ENCODE assay signal across 9 mouse cellular contexts in genomic region chr7:139944291-139945240, GRCm38 (mm10). TPM values are rescaled to one million over a fixed set of nuclear protein-coding genes. Genes with fewer than 3 reads are reported as not detected.
DNase-seq lines count a peak whose midpoint lies in the region; ATAC-seq lines count a peak whose summit lies in the region.
"Had no signal": no experiment of that assay in that cellular context is flagged by ENCODE, and none has a peak within 500 bp of the region (broad histone marks: within the 10 kb centered on the region; RNA-seq: fewer than 3 reads in every experiment).

No protein-coding gene starts in this region.

- 0 out of 2 replicates have a peak, but pooled peaks cover 2% of the 10 kb centered on the region for H3K4me1 ChIP-seq in kidney, embryonic 14.5 days (ENCODE audit: control insufficient read depth, insufficient read depth, low read length)
- no peaks in the 10 kb centered on the region for H3K4me1 ChIP-seq in brown adipose tissue, adult 24 weeks (ENCODE audit: control insufficient read depth, insufficient read depth, insufficient read length, low read length)
- H3K4me1 ChIP-seq in intestine, embryonic 14.5 days (replicated peaks; ENCODE audit: control insufficient read depth, insufficient read depth, low read length): 0 out of 2 replicates have a peak, but pooled peaks cover 4% of the 10 kb centered on the region

- H3K36me3 ChIP-seq in kidney, embryonic 14.5 days (ENCODE audit: control insufficient read depth, insufficient read depth, low read length): no peaks in the 10 kb centered on the region
- no peaks in the 10 kb centered on the region for H3K36me3 ChIP-seq in intestine, embryonic 14.5 days (ENCODE audit: control insufficient read depth, insufficient read depth, low read length)

- H3K4me3 ChIP-seq in kidney, embryonic 14.5 days (ENCODE audit: low read length): peak overlapping the region; percentile 27
- peak overlapping the region; percentile 33 for H3K4me3 ChIP-seq in brown adipose tissue, adult 24 weeks (ENCODE audit: insufficient read depth, low read depth, low read length)
- peak overlapping the region; percentile 32 for H3K4me3 ChIP-seq in intestine, embryonic 14.5 days (ENCODE audit: low read depth, low read length)

- ATAC-seq in kidney, embryonic 14.5 days (ENCODE audit: low FRiP score, low TSS enrichment): 0 out of 2 replicates have a peak, but pooled peaks have one; percentile 29
- peak; percentile 54 for ATAC-seq in intestine, embryonic 14.5 days (replicated peaks; ENCODE audit: low FRiP score, low TSS enrichment, low read depth)

- 3% methylated on average over 68 of the region's 68 CpGs for WGBS in kidney, embryonic 14.5 days
- WGBS in intestine, embryonic 14.5 days: 3% methylated on average over 68 of the region's 68 CpGs

- no peak for DNase-seq in kidney, adult 8-10 months
- DNase-seq in intestine, embryonic 14.5 days (ENCODE audit: low spot score): peak; percentile 67
- peak; percentile 65 for DNase-seq in neural tube, embryonic 10.5 days (ENCODE audit: extremely low spot score, low spot score)
- no peak for DNase-seq in adrenal gland, postnatal 14 days
- DNase-seq in cerebellum, adult 11 months: no peak
- no peak for DNase-seq in adipocyte (ENCODE audit: low spot score)

- no peaks in the 10 kb centered on the region for H3K9me3 ChIP-seq in kidney, embryonic 14.5 days (ENCODE audit: control insufficient read depth, low read length)
- H3K9me3 ChIP-seq in intestine, embryonic 14.5 days (ENCODE audit: control insufficient read depth, low read length): no peaks in the 10 kb centered on the region

- peaks cover 48% of the 10 kb centered on the region for H3K27me3 ChIP-seq in kidney, embryonic 14.5 days (ENCODE audit: control insufficient read depth, insufficient read depth, low read length)
- peaks cover 65% of the 10 kb centered on the region for H3K27me3 ChIP-seq in intestine, embryonic 14.5 days (replicated peaks; ENCODE audit: control insufficient read depth, insufficient read depth, low read length)

- H3K9ac ChIP-seq in kidney, embryonic 14.5 days (ENCODE audit: low read depth, low read length): peak overlapping the region; percentile 13; the same call in 1 of the 2 replicates
- H3K9ac ChIP-seq in intestine, embryonic 14.5 days (ENCODE audit: low read length): no peak overlapping the region

- no peak overlapping the region for H3K27ac ChIP-seq in kidney, embryonic 14.5 days (ENCODE audit: low read depth, low read length)
- no peak overlapping the region for H3K27ac ChIP-seq in brown adipose tissue, adult 24 weeks (replicated peaks; ENCODE audit: low read depth, low read length)
- H3K27ac ChIP-seq in intestine, embryonic 14.5 days (ENCODE audit: low read depth): no peak overlapping the region

- H3K4me2 ChIP-seq in kidney, embryonic 14.5 days (replicated peaks; ENCODE audit: low read depth, low read length): peak overlapping the region; percentile 42
- peak overlapping the region; percentile 51 for H3K4me2 ChIP-seq in intestine, embryonic 14.5 days (ENCODE audit: low read length)

RNA-seq across cellular contexts. Expression of gene Utf1, which starts 1.0 kb away (rescaled TPM):
- polyA plus RNA-seq in kidney, embryonic 14.5 days (2014; fragmentation: Nextera tagmentation; extraction: Ambion mirVana): 0.23 TPM in 1 of 2 replicates, not detected in the other
- not detected in 2 replicates for polyA plus RNA-seq in brown adipose tissue, adult 24 weeks (2012; ENCODE audit: insufficient read depth, insufficient read length, missing spikeins)
- polyA plus RNA-seq in intestine, embryonic 14.5 days (2014; fragmentation: Nextera tagmentation; extraction: Ambion mirVana): not detected in 2 replicates
- not detected in 2 replicates for total RNA-seq in adrenal gland, postnatal 14 days (2021)
- total RNA-seq: heart, adult 18-20 months had no signal

RNA-seq across cellular contexts. Expression of gene 6430531B16Rik, which starts 34.0 kb away (rescaled TPM):
- 0.34 and 0.55 TPM in 2 replicates for polyA plus RNA-seq in kidney, embryonic 14.5 days (2014; fragmentation: Nextera tagmentation; extraction: Ambion mirVana)
- not detected in 2 replicates for polyA plus RNA-seq in brown adipose tissue, adult 24 weeks (2012; ENCODE audit: insufficient read depth, insufficient read length, missing spikeins)
- 0.48 TPM in 1 of 2 replicates, not detected in the other for polyA plus RNA-seq in intestine, embryonic 14.5 days (2014; fragmentation: Nextera tagmentation; extraction: Ambion mirVana)
- not detected in 2 replicates for total RNA-seq in adrenal gland, postnatal 14 days (2021)
- total RNA-seq: heart, adult 18-20 months had no signal

RNA-seq across cellular contexts. Expression of gene Adam8, which starts 47.8 kb away (rescaled TPM):
- polyA plus RNA-seq in kidney, embryonic 14.5 days (2014; fragmentation: Nextera tagmentation; extraction: Ambion mirVana): 0.85 and 1.6 TPM in 2 replicates
- 3.0 TPM in 1 of 2 replicates, not detected in the other for polyA plus RNA-seq in brown adipose tissue, adult 24 weeks (2012; ENCODE audit: insufficient read depth, insufficient read length, missing spikeins)
- 1.6 and 2.1 TPM in 2 replicates for polyA plus RNA-seq in intestine, embryonic 14.5 days (2014; fragmentation: Nextera tagmentation; extraction: Ambion mirVana)
- total RNA-seq in adrenal gland, postnatal 14 days (2021): 1.5 and 3.0 TPM in 2 replicates

RNA-seq across cellular contexts. Expression of gene Kndc1, which starts 50.1 kb away (rescaled TPM):
- polyA plus RNA-seq in kidney, embryonic 14.5 days (2014; fragmentation: Nextera tagmentation; extraction: Ambion mirVana): 0.14 and 0.18 TPM in 2 replicates
- 0.32 TPM in 1 of 2 replicates, not detected in the other for polyA plus RNA-seq in brown adipose tissue, adult 24 weeks (2012; ENCODE audit: insufficient read depth, insufficient read length, missing spikeins)
- 0.20 and 0.55 TPM in 2 replicates for polyA plus RNA-seq in intestine, embryonic 14.5 days (2014; fragmentation: Nextera tagmentation; extraction: Ambion mirVana)
- total RNA-seq in adrenal gland, postnatal 14 days (2021): 0.63 and 0.71 TPM in 2 replicates

Comparison
In these comparisons a context has a peak if more than half of its experiments do, and no peak if none do; other contexts are left out.
1. DNase-seq: peak in intestine, embryonic 14.5 days (single experiment) and neural tube, embryonic 10.5 days (single experiment); none in kidney, adult 8-10 months (0 of 2), adrenal gland, postnatal 14 days (single experiment), cerebellum, adult 11 months (single experiment) and adipocyte (single experiment).
2. Peak in every context shown above with its lines, with median percentiles within 50 percentile points of each other: H3K4me3 ChIP-seq.